Mouse (Mus musculus) heart, adult 8-10 months (tissue): ENCODE measurements at regions not wholly inside any gene's neighbourhood (a gene's known extent, or its start where the extent isn't known, plus 50 kb on each side); places are given as distances from the start of the nearest gene placed in this dataset.

Experiments used
- DNase-seq: peaks from one replicate; pipeline ENCODE4 v3.0.0; 2022; ENCODE audit warnings: low spot score

- DNase-seq = no peak
Observed at GRCm38 (mm10) chr7:66593619-66594018, 95.8 kb downstream of the Asb7 start.

DNA sequence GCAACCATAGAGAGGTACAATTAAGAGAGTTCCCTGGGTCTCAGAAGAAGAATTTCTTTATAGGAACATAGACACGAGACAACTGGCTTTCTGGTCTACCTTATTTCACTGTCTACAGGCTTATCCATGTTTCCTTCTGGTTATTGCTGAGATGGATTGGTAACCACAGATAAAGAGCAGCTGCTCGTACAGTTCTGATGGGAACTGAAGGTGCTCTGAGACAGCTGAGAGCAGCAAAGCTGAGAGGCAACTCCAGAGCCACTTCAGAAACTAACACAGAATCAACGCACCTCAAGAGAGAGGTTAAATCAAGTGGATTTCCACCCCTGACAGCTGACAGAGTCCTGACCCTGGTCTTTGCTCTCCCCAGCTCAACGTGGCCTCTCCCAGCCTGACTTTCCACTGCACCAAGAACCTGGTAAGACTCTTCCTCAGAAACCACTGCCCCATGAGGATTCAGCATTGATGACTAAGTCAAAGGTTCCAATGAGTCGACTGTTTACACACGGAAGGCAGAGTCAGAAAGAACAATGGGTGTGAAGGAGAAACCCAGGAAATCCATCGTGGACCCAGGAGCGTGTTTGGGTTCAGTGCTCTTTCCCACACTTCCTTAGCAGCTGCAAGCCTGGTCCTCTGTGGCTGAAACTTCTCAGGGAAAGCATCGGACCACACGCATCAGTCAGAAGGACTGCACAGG is 97.7 kb downstream of the Asb7 start:
- DNase-seq = no peak

DNA sequence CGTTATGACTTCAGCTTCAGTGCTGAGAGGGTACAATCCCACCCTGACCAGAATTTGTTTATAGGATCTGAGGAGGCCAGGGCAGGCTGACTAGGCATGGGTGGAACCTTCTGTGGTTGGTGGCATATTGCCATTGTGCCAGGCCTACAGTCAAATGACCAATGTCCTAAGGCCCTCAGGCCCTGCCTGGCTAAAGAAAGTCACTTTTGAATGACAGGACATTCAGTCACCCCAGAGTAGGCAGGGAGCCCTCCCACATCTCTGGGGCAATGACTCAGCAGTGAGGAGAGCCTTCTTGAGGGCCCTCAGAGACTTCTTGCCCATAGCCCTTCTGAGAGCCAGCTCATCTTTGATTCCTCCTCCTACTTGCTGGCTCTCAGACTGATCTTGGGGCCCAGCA is 102.9 kb downstream of the Asb7 start:
- DNase-seq = no peak

DNA sequence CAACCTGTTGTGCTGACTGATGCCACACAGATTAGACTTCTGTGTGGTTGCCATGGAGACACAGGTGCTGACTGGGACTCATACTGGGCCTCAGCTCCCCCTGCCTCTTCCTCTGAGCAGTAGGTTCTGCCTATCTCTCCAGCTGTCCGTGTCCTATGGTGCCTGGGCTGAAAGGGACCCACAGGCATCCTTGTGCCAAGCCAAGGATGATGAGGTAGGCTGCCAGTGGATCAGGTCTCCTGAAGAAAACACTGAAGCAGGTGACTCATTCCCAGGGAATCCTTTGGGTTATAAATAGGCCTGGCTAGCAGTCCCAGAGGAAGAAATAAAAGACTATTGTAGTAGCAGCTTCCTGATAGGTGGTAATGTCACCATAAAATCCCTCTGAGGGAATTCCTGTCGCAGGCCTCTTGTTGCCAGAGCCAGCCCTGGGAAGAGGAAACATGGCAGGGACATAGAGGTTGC is 108.7 kb downstream of the Asb7 start:
- DNase-seq = no peak

DNA sequence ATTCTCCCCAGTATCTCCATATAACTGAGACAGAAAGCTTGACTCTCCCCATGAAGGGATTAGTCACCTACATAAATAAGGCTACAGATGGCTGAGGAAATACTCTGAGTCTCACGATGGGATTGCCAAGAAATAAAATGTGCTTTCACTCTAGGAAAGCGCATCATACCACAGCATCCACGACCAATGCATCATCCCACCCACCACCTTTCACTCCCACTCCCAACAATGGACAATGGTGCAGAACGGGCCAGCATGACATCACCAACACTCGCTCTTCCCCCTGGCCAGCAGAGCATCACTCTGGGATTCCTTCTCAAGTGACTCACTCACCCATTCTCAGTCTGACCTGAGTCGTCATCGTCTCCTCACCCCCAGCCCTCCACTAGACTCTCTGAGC is 113.1 kb downstream of the Asb7 start:
- DNase-seq = no peak

DNA sequence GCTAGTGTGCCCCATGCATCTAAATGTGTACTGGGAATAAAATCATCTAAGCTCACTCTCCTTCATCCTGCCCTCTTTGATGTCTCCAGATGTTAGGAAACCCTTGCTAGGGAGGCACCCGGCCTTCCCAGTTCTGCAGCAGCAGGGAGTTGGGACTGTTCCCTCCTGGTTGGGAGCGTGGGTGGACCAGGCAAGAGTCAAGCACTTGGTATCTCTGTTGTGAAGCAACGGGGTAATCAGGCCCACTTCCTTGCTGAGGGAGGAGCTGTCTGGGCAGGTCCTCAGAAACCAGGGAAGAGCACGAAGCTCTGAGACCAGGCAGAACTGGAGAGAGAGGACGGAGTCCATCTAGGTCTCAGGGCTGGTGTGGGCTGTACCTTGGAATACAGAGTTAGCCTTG is 117.9 kb downstream of the Asb7 start:
- DNase-seq = no peak

DNA sequence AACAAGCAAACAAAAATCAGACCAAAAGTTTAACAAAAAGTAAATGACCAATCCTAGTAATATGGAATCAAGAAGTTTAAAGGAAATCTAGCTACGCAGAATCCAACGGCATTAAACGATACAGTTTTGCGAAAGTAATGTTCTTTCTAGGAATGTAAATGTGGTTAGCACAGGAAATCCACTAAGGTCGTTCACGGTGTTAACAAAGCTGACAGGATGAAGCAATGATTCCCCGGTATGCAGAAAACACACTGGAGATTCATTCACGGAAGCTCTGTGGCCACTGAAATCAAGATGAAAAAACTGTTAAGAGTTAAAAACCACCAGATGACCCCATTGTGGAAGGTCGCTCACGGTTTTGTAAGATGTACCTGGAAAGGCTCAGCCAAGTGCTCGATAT is 120.4 kb upstream of the Aldh1a3 start:
- no peak for DNase-seq

GRCm38 (mm10) chr7:66545184-66545583 is 117.9 kb upstream of the Aldh1a3 start:
- no peak for DNase-seq

GRCm38 (mm10) chr7:66544352-66545053 is 117.2 kb upstream of the Aldh1a3 start:
- DNase-seq = no peak

DNA sequence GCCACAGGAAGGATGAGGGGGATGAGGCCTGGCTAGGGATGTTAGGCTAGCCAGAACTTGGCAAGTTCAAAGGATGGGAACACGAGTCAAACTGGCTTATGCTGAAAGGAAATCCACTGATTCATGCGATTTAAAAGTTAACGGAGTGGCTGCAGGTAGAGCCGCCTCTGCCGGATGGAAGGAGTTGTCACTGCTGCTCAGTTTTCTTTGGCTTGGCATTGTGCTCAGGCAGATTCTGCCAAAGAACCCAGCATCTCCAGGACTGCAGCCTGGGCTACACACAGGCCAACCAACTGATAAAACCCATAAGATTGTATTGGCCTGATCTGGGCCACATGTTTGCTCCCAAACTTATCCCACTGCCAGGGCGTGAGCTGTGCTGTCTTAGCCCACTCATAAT is 105.3 kb upstream of the Aldh1a3 start:
- DNase-seq = no peak

GRCm38 (mm10) chr7:66532048-66532447 is 104.7 kb upstream of the Aldh1a3 start:
- no peak for DNase-seq

GRCm38 (mm10) chr7:66531111-66531510 is 103.8 kb upstream of the Aldh1a3 start:
- no peak for DNase-seq

GRCm38 (mm10) chr7:66528881-66529280 is 101.6 kb upstream of the Aldh1a3 start:
- DNase-seq = peak; percentile 59

DNA sequence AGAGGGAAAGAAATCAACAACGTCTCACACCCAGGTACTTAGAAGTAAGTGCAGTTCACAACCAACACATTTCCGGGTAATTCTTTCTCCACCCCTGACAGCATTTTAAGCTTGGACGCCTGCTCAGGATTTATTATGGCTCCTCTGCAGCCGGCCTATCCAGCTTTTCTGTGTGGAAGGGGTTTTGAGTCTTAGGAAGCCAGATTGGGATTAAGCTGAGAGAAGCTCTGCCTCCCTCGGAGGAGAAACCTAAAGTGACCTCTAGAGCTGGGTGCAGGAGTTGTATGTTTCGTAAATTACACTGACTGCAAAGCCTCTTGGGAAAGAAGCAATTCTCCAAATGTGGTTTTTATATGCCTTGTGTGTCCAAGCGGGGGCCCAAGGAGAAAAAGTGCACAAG is 96.6 kb upstream of the Aldh1a3 start:
- no peak for DNase-seq

GRCm38 (mm10) chr7:66521522-66521921 is 94.2 kb upstream of the Aldh1a3 start:
- no peak for DNase-seq

DNA sequence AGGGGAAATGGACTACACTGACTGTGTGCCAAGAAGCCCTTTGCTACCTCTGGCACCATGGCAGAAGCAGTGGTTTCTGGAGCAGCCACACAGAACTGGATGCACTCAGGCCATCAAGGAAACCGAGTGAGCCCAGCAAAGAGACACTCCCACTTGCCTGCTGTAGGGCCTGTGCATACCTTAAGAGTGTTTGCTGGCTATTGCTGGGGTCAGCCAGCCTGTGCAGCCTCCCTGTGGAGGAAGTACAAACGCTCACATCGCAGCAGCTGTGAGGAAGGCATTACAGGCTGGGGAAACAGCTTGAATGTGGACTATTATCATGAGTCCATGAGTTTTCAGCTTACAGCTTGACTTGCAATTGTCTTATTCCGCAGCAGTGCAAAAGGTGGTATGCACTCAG is 88.8 kb upstream of the Aldh1a3 start:
- no peak for DNase-seq

GRCm38 (mm10) chr7:66513411-66513810 is 86.1 kb upstream of the Aldh1a3 start:
- DNase-seq = no peak

GRCm38 (mm10) chr7:66505734-66506133 is 78.4 kb upstream of the Aldh1a3 start:
- no peak for DNase-seq

DNA sequence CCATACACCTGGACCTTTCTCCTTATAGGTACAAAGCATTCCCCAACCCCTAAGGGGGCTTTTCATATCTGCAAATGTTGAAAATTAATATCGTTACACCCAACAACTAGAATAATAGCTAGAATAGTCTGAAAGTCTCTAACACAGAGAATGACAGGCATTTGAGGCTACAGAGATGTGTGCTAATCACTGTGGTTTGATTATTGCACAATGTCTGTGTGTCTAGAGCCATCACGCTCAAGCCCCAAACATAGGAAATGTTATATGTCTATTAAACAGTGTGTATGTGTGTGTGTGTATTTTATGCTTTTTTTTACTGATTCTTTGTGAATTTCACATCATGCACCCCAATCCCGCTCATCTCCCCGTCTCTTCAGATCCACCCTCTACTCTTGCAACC is 77.2 kb upstream of the Aldh1a3 start:
- DNase-seq = no peak

- DNase-seq = no peak
Observed at GRCm38 (mm10) chr7:66501425-66501824, 74.1 kb upstream of the Aldh1a3 start.

DNA sequence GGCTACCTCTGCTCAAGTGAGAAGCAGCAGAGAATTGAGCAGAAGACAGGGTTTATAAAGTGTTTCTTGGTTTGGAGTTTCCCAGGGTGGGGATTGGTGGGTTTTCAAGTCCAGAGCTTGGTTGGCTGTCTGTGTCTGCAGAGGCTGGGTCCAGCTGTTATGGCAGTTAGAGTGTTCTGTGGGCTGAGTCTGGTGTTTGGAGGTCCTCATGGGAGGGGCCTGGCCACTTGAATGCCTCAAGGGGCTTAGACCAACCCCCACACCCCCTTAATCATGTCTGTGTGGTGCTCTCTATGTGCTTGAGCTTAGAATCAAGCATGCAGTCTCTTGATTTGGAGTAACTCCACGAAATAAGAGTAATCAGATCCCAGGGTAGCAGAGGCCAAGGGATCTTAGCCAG is 70.2 kb upstream of the Aldh1a3 start:
- DNase-seq = no peak

GRCm38 (mm10) chr7:66493216-66493885 is 66.0 kb upstream of the Aldh1a3 start:
- no peak for DNase-seq

DNA sequence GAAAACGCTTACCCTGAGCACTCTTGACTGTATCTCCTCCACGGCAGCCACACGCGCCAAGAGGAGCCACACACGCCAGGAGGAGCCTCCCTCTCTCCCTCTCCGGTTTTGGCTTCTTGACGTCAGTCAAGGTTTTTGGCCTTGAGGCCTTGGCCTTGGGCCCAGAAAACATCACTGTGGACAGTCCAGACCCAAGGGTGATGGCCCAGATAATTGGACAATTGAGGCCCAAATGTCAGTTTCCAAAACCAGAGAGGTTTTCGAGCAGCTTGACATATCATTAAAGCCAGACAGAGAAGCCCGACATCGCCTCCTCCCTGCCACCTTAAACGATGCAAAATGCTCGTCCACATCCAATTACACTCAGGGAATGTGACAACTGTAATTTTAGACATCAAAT is 65.4 kb upstream of the Aldh1a3 start:
- DNase-seq = peak; percentile 6
